Mouse (Mus musculus) layer of hippocampus, adult 8-10 months (tissue): ENCODE measurements around the gene Slc25a3. TPM values are rescaled to one million over a fixed set of nuclear protein-coding genes. Genes with fewer than 3 reads are reported as not detected.

Experiments
- DNase-seq, 2 experiments: peaks; one replicate each; pipeline ENCODE4 v3.0.0; 2022; ENCODE audit warnings: low spot score in 2 of 2
- total RNA-seq, 4 experiments: library from RNA; stranded (reverse); gene quantifications; 2 replicates each; pipeline ENCODE4 v1.2.4; 2022

Slc25a3 gene
- total RNA-seq, 4 experiments from 2014 or later = 490 to 567 (median 535) TPM

DNA sequence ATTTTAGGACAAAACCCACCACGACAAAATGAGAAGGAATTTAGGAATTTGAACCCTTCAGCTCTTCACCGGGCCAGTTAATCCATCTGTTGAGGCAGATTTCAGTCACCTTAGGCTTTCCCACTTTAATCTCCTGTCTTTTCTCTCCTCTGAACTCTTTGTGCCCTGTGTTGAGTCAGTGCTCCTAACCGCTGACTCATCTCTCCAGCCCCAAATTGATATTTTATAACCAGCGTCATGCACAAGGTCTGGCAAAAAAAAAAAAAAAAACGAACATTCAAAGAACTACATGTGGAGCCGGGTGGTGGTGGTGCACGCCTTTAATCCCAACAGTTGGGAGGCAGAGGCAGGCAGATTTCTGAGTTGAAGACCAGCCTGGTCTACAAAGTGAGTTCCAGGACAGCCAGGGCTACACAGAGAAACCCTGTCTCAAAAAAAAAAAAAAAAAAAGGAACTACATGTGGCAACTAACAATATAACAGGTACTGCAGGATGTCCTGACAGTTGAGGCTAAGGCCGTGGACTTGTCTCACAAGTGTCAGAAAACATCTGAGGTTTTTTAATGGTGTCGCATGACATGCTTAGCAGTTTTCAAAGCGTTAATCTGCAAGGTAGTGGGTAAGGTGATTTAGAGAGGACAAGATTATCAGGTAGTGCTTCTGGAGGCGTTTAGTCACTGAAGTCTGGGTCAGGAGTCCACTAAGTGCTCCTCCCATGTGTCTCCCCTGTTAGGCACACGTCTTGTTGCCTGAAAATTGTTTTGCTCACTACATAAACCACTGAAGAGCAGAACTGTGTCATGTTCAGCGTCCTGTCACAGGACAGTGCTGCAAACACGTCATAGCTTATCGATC lies 29.4 kb downstream of the Slc25a3 start:
- no peak for DNase-seq

DNA sequence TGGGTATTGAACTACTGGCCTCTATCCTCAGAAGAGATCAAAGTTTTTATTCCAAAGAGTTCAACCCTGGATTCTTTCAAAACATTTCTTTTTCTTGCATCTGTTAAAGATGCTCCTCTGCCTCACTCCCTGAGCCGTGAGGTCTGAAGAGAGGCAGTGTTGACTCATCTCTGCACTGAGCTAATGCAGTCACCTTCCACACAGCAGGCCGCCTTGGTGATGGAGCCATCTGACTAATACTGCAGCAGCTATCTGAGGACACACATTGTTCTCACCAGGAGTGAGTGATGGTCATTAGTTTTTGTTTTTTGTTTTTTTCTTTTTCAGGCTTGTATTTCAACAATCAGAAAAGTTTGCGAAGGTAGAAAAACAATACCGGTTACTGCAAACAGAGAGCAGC lies 31.0 kb downstream of the Slc25a3 start:
- DNase-seq = no peak

DNA sequence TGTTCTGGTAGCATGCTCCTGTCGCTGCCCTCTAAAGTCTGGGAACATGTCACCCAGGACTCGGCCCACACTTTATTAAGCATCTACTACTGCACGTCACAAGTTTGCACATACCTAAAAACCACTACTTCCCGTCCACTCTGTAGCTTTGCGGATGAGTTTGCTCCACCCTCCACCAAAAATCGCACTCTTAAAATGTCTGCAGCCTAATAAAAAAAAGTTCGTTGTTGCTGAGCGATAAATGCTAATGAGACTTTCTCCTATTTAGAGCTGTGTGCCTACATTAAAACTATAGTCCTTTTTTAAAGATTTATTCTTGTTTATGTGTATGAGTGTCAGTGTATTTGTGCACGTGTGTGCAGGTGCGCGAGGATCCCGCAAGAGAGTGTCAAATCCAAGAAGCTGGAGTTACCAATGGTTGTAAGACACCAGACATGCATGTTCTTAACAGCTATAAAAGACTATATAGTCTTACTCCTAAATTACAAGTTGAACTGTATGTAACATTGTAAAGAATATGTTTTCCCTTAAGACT lies 40.4 kb downstream of the Slc25a3 start:
- DNase-seq = no peak

DNA sequence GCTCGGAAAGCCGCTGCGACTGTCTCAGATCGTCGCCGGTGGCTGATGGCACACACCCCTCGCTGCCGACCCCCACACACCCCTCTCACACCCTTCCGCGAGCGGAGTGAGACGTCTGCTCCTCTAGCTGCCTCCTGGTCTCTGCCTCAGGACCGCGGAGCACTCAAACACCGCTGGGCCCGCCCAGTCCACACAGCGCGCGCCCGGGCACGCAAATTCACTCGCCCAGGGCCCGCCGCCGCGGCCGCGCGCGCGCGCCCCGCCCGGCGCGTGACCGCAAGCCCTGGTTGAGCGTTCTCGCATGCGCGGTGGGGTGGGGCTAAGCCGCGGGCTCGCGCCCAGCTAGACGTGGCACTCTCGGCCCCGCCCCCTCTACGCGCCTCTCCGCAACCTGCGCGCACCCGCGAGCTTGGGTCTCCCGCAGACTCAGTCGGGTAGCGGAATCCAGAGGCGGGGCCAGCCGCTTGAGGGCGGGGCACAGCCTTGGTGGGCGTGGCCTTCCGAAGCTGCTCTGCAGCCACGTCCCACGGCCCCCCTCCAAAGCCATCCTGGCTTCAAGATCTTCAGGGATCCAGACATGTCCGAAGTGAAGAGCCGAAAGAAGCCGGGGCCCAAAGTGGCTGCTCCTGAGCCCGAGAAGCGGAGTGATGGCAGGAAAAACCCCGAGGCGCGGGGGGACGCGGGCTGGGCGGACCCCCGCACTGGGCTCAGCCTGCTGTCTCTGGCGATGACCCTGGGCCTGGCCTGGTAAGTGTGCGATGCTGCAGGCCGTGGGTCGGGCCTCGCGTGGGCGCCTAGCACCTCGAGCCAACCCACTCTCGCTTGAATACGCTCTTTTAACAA lies 41.1 kb downstream of the Slc25a3 start, which contains the start of the genes Apaf1 and Ikbip:
Gene Apaf1, minus strand, starts transcription at position 221 of the 843 bp plus-strand sequence.
Gene Ikbip, plus strand, starts transcription at position 391 of the 843 bp plus-strand sequence.
- DNase-seq = peak; percentile 98 to 99

DNA sequence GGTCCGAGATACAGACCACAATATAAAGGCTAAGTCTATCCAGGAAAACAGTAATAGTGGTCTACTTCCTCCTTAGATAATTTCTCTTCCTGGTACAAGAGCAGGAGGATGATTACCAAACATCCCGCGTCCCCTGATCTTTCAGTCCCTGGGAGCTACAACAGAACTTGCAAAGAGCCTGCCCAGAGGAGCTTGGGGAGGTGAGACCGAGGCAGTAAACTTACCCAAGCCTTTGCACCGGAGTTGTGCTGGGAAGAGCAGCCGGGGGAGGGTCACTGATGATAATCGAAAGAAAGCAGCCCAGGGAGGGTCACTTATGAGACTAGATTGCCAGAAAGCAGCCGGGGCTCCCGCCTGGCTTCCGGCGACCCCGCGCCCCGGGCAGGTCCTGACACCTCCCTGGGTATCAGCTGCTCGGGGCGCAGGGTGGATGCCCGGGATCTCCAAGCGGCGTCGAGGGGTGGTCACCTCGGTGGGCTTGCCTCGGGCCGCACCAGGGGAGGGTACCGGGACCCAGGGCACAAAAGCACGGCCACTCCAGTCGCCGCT lies 41.8 kb downstream of the Slc25a3 start:
- DNase-seq = no peak

DNA sequence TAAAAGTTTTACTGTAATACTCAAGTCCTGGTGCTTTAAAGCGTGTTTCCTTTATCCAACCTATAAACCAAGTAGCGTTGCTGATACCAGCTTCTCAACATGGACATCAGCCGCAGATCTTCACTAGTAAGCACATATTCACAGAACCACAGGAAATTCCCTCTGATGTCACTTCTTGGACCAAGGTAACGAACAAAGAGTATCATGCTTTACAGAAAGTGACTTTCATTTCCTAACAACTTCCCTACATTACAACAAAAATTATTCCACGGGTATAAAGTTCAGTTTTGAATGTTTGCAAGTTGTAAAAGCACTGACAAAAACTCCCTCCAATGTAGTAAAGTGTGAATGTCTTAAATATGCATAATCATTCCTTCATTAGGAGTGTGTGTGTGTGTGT lies 43.3 kb downstream of the Slc25a3 start:
- no peak for DNase-seq

DNA sequence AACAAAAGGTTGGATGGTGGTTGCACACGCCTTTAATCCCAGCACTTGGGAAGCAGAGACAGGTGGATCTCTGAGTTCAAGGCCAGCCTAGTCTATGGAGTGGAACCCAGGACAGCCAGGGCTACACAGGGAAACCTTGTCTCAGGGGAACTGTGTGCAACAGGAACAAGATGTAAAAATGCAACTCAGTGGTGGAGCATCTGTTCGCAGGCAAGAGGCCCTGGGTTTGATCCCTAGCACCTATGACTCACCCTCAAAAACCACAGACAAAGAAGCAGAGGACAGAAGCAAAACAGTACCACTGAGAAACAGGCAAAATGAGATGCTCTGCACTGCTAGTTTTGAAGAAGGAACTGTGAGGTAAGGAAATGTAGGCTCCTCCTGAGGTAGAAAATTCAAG lies 47.2 kb downstream of the Slc25a3 start:
- DNase-seq = no peak

DNA sequence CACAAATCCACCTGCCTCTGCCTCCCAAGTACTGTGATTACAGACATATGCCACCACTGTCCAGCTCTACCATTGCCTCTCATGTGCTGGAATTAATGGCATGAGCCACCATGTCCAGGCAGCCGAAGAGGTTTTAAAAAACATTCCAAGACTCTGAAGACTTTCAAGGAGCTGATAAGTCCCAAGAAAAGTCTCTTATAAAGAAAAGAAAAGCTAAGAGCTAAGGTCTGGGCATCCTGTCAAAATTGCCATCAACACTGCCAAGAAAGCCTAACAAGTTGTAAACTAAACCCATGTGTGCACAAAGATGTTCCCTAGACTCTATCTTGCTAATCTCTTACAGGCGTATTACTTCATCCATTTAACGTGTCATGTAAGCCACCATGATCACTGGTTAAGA lies 50.5 kb downstream of the Slc25a3 start:
- no peak for DNase-seq

DNA sequence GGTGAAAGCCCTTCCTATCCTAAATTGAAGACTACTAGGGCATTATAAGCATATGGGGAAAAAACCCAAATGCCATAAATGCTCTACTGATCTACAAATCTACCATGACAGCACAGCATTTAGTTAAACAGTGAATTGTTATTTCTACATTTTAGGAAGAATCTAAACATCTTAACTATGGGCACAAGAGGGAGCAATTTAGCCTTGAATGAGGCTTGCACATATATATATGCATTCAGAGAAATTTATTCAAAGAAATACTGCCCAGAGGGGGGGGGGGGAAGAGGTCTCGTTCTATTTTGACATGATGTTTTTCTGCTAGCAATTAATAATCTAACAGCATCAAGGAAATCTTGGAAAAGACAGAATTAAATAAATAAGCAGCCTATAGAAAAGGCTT lies 52.1 kb downstream of the Slc25a3 start:
- DNase-seq = no peak

Other genes with a start within 250 kb of the Slc25a3 start
- 10 to 100 TPM; 12.3 to 14.4 (median 13.8) TPM for gene Apaf1, start 41.3 kb downstream of the Slc25a3 start, total RNA-seq
- gene Ikbip, start 41.1 kb downstream of the Slc25a3 start, total RNA-seq = 10 to 100 TPM; 15.5 to 21.6 (median 19.1) TPM
- 10 to 100 TPM; 39.2 to 51.2 (median 41.8) TPM for gene Tmpo, start 57.3 kb upstream of the Slc25a3 start, total RNA-seq